Mouse (Mus musculus): ENCODE results near the gene Rgn. TPM values are rescaled to one million over a fixed set of nuclear protein-coding genes. Genes with fewer than 3 reads are reported as not detected.

The Rgn gene
- polyA plus RNA-seq, 1 experiment from 2014 or later: 17.7 TPM

DNA sequence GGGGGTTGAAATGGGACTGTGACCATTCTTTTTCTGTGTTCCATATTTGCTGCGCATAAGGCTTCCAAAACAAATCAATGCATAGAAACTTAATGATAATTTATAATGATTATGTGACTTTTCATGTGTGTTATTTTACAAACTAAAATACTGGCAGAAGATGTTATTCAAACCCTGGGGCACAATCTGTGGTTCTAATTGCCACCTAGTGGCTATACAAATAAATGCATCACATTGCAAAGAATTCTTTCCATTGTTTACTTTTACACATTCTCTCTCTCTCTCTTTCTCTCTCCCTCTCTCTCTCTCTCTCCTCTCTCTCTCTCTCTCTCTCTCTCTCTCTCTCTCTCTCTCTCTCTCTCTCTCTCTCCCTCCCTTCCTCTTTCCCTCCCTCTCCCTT is 12.3 kb downstream of the Rgn start:
- Histone ChIP-seq H3K9me3 (replicated peaks; ENCODE audit: control insufficient read depth, low read length) (no peaks in the 10 kb centered on the region), H3K27ac (ENCODE audit: low read length) (no peak overlapping the region), H3K4me2 (ENCODE audit: low read depth, low read length) (no peak overlapping the region), H3K4me1 (ENCODE audit: control insufficient read depth, insufficient read depth, low read length) (no peaks in the 10 kb centered on the region), H3K27me3 (ENCODE audit: control insufficient read depth, insufficient read depth, low read length) (no peaks in the 10 kb centered on the region), H3K4me3 (replicated peaks; ENCODE audit: low read length) (no peak overlapping the region), H3K36me3 (ENCODE audit: control insufficient read depth, insufficient read depth, low read length) (no peaks in the 10 kb centered on the region), H3K9ac (ENCODE audit: low read length) (no peak overlapping the region)
- WGBS: 44% methylated on average over 1 of the region's 1 CpGs
- ATAC-seq (ENCODE audit: insufficient read depth, low FRiP score): no peak

- Histone ChIP-seq H3K4me3 (replicated peaks; ENCODE audit: low read length) (no peak overlapping the region), H3K4me1 (ENCODE audit: control insufficient read depth, insufficient read depth, low read length) (no peaks in the 10 kb centered on the region), H3K27ac (ENCODE audit: low read length) (no peak overlapping the region), H3K9ac (ENCODE audit: low read length) (no peak overlapping the region), H3K9me3 (replicated peaks; ENCODE audit: control insufficient read depth, low read length) (no peaks in the 10 kb centered on the region), H3K36me3 (ENCODE audit: control insufficient read depth, insufficient read depth, low read length) (no peaks in the 10 kb centered on the region), H3K27me3 (ENCODE audit: control insufficient read depth, insufficient read depth, low read length) (no peaks in the 10 kb centered on the region), H3K4me2 (ENCODE audit: low read depth, low read length) (no peak overlapping the region)
- 73% methylated on average over 4 of the region's 4 CpGs for WGBS
- no peak for ATAC-seq (ENCODE audit: insufficient read depth, low FRiP score)
Measured at GRCm38 (mm10) chrX:20563941-20564340, 14.4 kb downstream of the Rgn start.

- Histone ChIP-seq H3K36me3 (ENCODE audit: control insufficient read depth, insufficient read depth, low read length) (no peaks in the 10 kb centered on the region), H3K4me1 (ENCODE audit: control insufficient read depth, insufficient read depth, low read length) (no peaks in the 10 kb centered on the region), H3K9me3 (replicated peaks; ENCODE audit: control insufficient read depth, low read length) (no peaks in the 10 kb centered on the region), H3K4me2 (ENCODE audit: low read depth, low read length) (no peak overlapping the region), H3K4me3 (replicated peaks; ENCODE audit: low read length) (no peak overlapping the region), H3K9ac (ENCODE audit: low read length) (no peak overlapping the region), H3K27me3 (ENCODE audit: control insufficient read depth, insufficient read depth, low read length) (no peaks in the 10 kb centered on the region), H3K27ac (ENCODE audit: low read length) (no peak overlapping the region)
- no peak for ATAC-seq (ENCODE audit: insufficient read depth, low FRiP score)
- WGBS: 36% methylated on average over 2 of the region's 2 CpGs
Measured at GRCm38 (mm10) chrX:20571024-20571423, 21.4 kb downstream of the Rgn start.

GRCm38 (mm10) chrX:20572683-20573082 is 23.1 kb downstream of the Rgn start:
- Histone ChIP-seq H3K4me1 (ENCODE audit: control insufficient read depth, insufficient read depth, low read length) (no peaks in the 10 kb centered on the region), H3K4me3 (replicated peaks; ENCODE audit: low read length) (no peak overlapping the region), H3K36me3 (ENCODE audit: control insufficient read depth, insufficient read depth, low read length) (no peaks in the 10 kb centered on the region), H3K4me2 (ENCODE audit: low read depth, low read length) (no peak overlapping the region), H3K27ac (ENCODE audit: low read length) (no peak overlapping the region), H3K27me3 (ENCODE audit: control insufficient read depth, insufficient read depth, low read length) (no peaks in the 10 kb centered on the region), H3K9me3 (replicated peaks; ENCODE audit: control insufficient read depth, low read length) (no peaks in the 10 kb centered on the region), H3K9ac (ENCODE audit: low read length) (no peak overlapping the region)
- 58% methylated on average over 9 of the region's 9 CpGs for WGBS
- ATAC-seq (ENCODE audit: insufficient read depth, low FRiP score): no peak

DNA sequence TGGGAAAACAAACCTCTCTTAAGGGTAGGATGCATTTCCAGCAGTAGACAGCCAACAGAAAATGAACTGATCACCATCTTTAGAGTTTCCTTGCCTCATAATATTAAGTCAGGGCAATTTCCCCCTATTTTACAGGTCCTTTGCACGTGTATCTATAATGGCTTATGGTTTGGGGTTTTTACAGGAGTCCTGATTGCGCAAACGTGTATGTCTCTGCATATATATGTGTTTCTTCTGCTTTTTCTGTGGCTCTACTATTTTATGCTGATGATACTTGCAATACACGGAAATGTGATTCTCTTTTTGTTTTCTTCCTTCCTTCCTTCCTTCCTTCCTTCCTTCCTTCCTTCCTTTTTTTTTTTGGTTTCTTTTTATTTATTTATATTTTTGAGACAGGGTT is 24.3 kb downstream of the Rgn start:
- no peaks in the 10 kb centered on the region for H3K36me3 ChIP-seq (ENCODE audit: control insufficient read depth, insufficient read depth, low read length)
- H3K27me3 ChIP-seq (ENCODE audit: control insufficient read depth, insufficient read depth, low read length): no peaks in the 10 kb centered on the region
- H3K4me1 ChIP-seq (ENCODE audit: control insufficient read depth, insufficient read depth, low read length): no peaks in the 10 kb centered on the region
- no peak overlapping the region for H3K9ac ChIP-seq (ENCODE audit: low read length)
- no peaks in the 10 kb centered on the region for H3K9me3 ChIP-seq (replicated peaks; ENCODE audit: control insufficient read depth, low read length)
- H3K27ac ChIP-seq (ENCODE audit: low read length): no peak overlapping the region
- 86% methylated on average over 4 of the region's 4 CpGs for WGBS
- H3K4me3 ChIP-seq (replicated peaks; ENCODE audit: low read length): no peak overlapping the region
- no peak overlapping the region for H3K4me2 ChIP-seq (ENCODE audit: low read depth, low read length)
- no peak for ATAC-seq (ENCODE audit: insufficient read depth, low FRiP score)

DNA sequence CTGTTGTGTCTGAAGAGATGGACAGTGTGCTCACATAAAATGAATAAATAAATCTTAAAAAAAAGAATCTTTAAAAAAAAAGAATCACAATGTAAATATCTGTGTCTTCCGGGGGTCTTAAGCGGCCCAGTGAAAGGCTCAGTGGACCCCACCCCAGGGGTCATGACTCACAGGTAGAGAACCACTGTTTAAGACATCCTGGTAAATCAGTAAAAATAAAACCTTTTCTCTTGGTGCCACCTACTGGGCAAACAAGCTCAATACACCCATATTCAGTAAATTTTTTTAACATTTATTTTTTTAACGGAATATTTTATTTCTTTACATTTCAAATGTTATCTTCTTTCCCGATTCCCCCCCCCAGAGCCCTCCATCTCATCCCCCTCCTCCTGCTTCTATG is 38.4 kb downstream of the Rgn start:
- Histone ChIP-seq H3K4me3 (replicated peaks; ENCODE audit: low read length) (no peak overlapping the region), H3K4me2 (ENCODE audit: low read depth, low read length) (no peak overlapping the region), H3K9ac (ENCODE audit: low read length) (no peak overlapping the region), H3K27me3 (ENCODE audit: control insufficient read depth, insufficient read depth, low read length) (no peaks in the 10 kb centered on the region), H3K36me3 (ENCODE audit: control insufficient read depth, insufficient read depth, low read length) (no peaks in the 10 kb centered on the region), H3K9me3 (replicated peaks; ENCODE audit: control insufficient read depth, low read length) (no peaks in the 10 kb centered on the region), H3K27ac (ENCODE audit: low read length) (no peak overlapping the region), H3K4me1 (ENCODE audit: control insufficient read depth, insufficient read depth, low read length) (no peaks in the 10 kb centered on the region)
- no peak for ATAC-seq (ENCODE audit: insufficient read depth, low FRiP score)
- WGBS: 10% methylated on average over 4 of the region's 4 CpGs

- Histone ChIP-seq H3K36me3 (ENCODE audit: control insufficient read depth, insufficient read depth, low read length) (no peaks in the 10 kb centered on the region), H3K9ac (ENCODE audit: low read length) (no peak overlapping the region), H3K4me3 (replicated peaks; ENCODE audit: low read length) (no peak overlapping the region), H3K27ac (ENCODE audit: low read length) (no peak overlapping the region), H3K4me2 (ENCODE audit: low read depth, low read length) (no peak overlapping the region), H3K9me3 (replicated peaks; ENCODE audit: control insufficient read depth, low read length) (no peaks in the 10 kb centered on the region), H3K27me3 (ENCODE audit: control insufficient read depth, insufficient read depth, low read length) (no peaks in the 10 kb centered on the region), H3K4me1 (ENCODE audit: control insufficient read depth, insufficient read depth, low read length) (no peaks in the 10 kb centered on the region)
- ATAC-seq (ENCODE audit: insufficient read depth, low FRiP score): no peak
- WGBS: 80% methylated on average over 4 of the region's 4 CpGs
Measured at GRCm38 (mm10) chrX:20608500-20608899, 58.9 kb downstream of the Rgn start.

Other genes starting within 250 kb of the Rgn start
- gene Rp2, start 185.3 kb upstream of the Rgn start, polyA plus RNA-seq (2015; fragmentation: Nextera tagmentation; extraction: Ambion mirVana): 21.0 and 22.4 TPM in 2 replicates
- gene Jade3, start 124.1 kb upstream of the Rgn start, polyA plus RNA-seq (2015; fragmentation: Nextera tagmentation; extraction: Ambion mirVana): 7.3 and 7.6 TPM in 2 replicates
- gene Rbm10, start 67.7 kb downstream of the Rgn start, polyA plus RNA-seq (2015; fragmentation: Nextera tagmentation; extraction: Ambion mirVana): 52.7 and 53.6 TPM in 2 replicates
- 222 and 251 TPM in 2 replicates for gene Ndufb11, start 67.8 kb downstream of the Rgn start, polyA plus RNA-seq (2015; fragmentation: Nextera tagmentation; extraction: Ambion mirVana)
- 201 and 206 TPM in 2 replicates for gene Uba1, start 108.5 kb downstream of the Rgn start, polyA plus RNA-seq (2015; fragmentation: Nextera tagmentation; extraction: Ambion mirVana)
- 73.6 and 77.1 TPM in 2 replicates for gene Cdk16, start 138.2 kb downstream of the Rgn start, polyA plus RNA-seq (2015; fragmentation: Nextera tagmentation; extraction: Ambion mirVana)
- 30.8 and 33.6 TPM in 2 replicates for gene Usp11, start 154.1 kb downstream of the Rgn start, polyA plus RNA-seq (2015; fragmentation: Nextera tagmentation; extraction: Ambion mirVana)
- gene Araf, start 248.0 kb downstream of the Rgn start, polyA plus RNA-seq (2015; fragmentation: Nextera tagmentation; extraction: Ambion mirVana): 121 TPM in 2 replicates

Measured in stomach, embryonic 16.5 days (tissue).